Mouse (Mus musculus) kidney, postnatal 10 days (tissue): ENCODE results near the gene Slco1a5.
"Not testable (repeated sequence)": the region's sequence is repeated elsewhere in the genome, so short reads cannot be mapped to it uniquely, and the experiment has no call there.

ENCODE experiments used
- DNase-seq: peaks from one replicate; pipeline ENCODE4 v3.0.0; 2021; ENCODE audit warnings: mixed read lengths

Gene Slco1a5

GRCm38 (mm10) chr6:142322881-142323280 lies at the start of gene Slco1a5:
Slco1a5 (minus strand) TSS chr6:142322981.
- no peak for DNase-seq

GRCm38 (mm10) chr6:142369568-142369967 lies 46.8 kb upstream of the Slco1a5 start:
- DNase-seq = no peak

- DNase-seq = no peak
Measured at GRCm38 (mm10) chr6:142367565-142367964, 44.8 kb upstream of the Slco1a5 start.

GRCm38 (mm10) chr6:142366473-142367018 lies 43.8 kb upstream of the Slco1a5 start:
- DNase-seq = no peak

- no peak for DNase-seq
Measured at GRCm38 (mm10) chr6:142365742-142366472, 43.1 kb upstream of the Slco1a5 start.

- DNase-seq = peak; percentile 29
Measured at GRCm38 (mm10) chr6:142363019-142363576, 40.3 kb upstream of the Slco1a5 start.

GRCm38 (mm10) chr6:142362036-142362435 lies 39.3 kb upstream of the Slco1a5 start:
- DNase-seq = no peak

GRCm38 (mm10) chr6:142357106-142357505 lies 34.3 kb upstream of the Slco1a5 start:
- no peak for DNase-seq

GRCm38 (mm10) chr6:142352099-142352498 lies 29.3 kb upstream of the Slco1a5 start:
- not testable (repeated sequence) for DNase-seq

- DNase-seq = peak; percentile 45
Measured at GRCm38 (mm10) chr6:142347431-142348385, 24.9 kb upstream of the Slco1a5 start.

GRCm38 (mm10) chr6:142346181-142347110 lies 23.7 kb upstream of the Slco1a5 start:
- no peak for DNase-seq

- peak; percentile 90 for DNase-seq
Measured at GRCm38 (mm10) chr6:142345440-142346038, 22.8 kb upstream of the Slco1a5 start, which contains the start of gene Pyroxd1. Pyroxd1 (plus strand) TSS chr6:142345654.

GRCm38 (mm10) chr6:142343561-142343960 lies 20.8 kb upstream of the Slco1a5 start:
- peak; percentile 69 for DNase-seq

GRCm38 (mm10) chr6:142339576-142339975 lies 16.8 kb upstream of the Slco1a5 start:
- no peak for DNase-seq

GRCm38 (mm10) chr6:142338961-142339360 lies 16.2 kb upstream of the Slco1a5 start:
- no peak for DNase-seq

GRCm38 (mm10) chr6:142329201-142329600 lies 6.4 kb upstream of the Slco1a5 start:
- DNase-seq = no peak

GRCm38 (mm10) chr6:142326598-142326997 lies 3.8 kb upstream of the Slco1a5 start:
- no peak for DNase-seq

- no peak for DNase-seq
Measured at GRCm38 (mm10) chr6:142317106-142317505, 5.7 kb downstream of the Slco1a5 start.

GRCm38 (mm10) chr6:142314285-142314684 lies 8.5 kb downstream of the Slco1a5 start:
- DNase-seq = no peak

- DNase-seq = no peak
Measured at GRCm38 (mm10) chr6:142305076-142305475, 17.7 kb downstream of the Slco1a5 start.

- DNase-seq = no peak
Measured at GRCm38 (mm10) chr6:142298098-142298497, 24.7 kb downstream of the Slco1a5 start, which contains the start of gene Iapp. Iapp (plus strand) TSS chr6:142298423.
